Mouse (Mus musculus) embryonic facial prominence, embryonic 11.5 days (tissue): ENCODE data around the gene Tmem171. TPM values are rescaled to one million over a fixed set of nuclear protein-coding genes. Genes with fewer than 3 reads are reported as not detected.

Experiments
- ATAC-seq: fragments of 200-750 bp; cut with Nextera tagmentation; replicated peaks from 2 replicates; pipeline ENCODE4 v1.8.0; 2017; ENCODE audit warnings: low read depth; ENCODE audit not compliant: insufficient number of reproducible peaks, low FRiP score, low TSS enrichment
- DNase-seq: peaks from one replicate; pipeline ENCODE4 v3.0.0-alpha.2; 2015; ENCODE audit warnings: low spot score
- H3K27ac ChIP-seq: fragments of 300-500 bp; sonication (generic); replicated peaks from 2 replicates; pipeline ENCODE4 v1.5.1; 2014; ENCODE audit warnings: mild to moderate bottlenecking, low read depth, low read length, control low read depth
- H3K27me3 ChIP-seq: fragments of 300-500 bp; sonication (generic); 2 replicates; pipeline ENCODE4 v1.6.1; 2014; ENCODE audit warnings: mild to moderate bottlenecking, low read length, moderate library complexity, mixed read lengths; ENCODE audit not compliant: control insufficient read depth, insufficient read depth
- H3K36me3 ChIP-seq: fragments of 300-500 bp; sonication (generic); replicated peaks from 2 replicates; pipeline ENCODE4 v1.6.1; 2014; ENCODE audit warnings: low read depth, mild to moderate bottlenecking, low read length, moderate library complexity, mixed read lengths; ENCODE audit not compliant: control insufficient read depth, insufficient read depth
- H3K4me1 ChIP-seq: fragments of 300-500 bp; sonication (generic); 2 replicates; pipeline ENCODE4 v1.6.1; 2014; ENCODE audit warnings: low read length, mixed read lengths; ENCODE audit not compliant: control insufficient read depth, insufficient read depth
- H3K4me2 ChIP-seq: fragments of 300-500 bp; sonication (generic); 2 replicates; pipeline ENCODE4 v1.6.1; 2014; ENCODE audit warnings: low read depth, mild to moderate bottlenecking, control low read depth, low read length, moderate library complexity
- H3K4me3 ChIP-seq: fragments of 300-500 bp; sonication (generic); 2 replicates; pipeline ENCODE4 v1.5.1; 2014; ENCODE audit warnings: low read depth, low read length, control low read depth
- H3K9ac ChIP-seq: fragments of 300-500 bp; sonication (generic); replicated peaks from 2 replicates; pipeline ENCODE4 v1.6.1; 2014; ENCODE audit warnings: mild to moderate bottlenecking, control low read depth, low read length
- H3K9me3 ChIP-seq: fragments of 300-500 bp; sonication (generic); replicated peaks from 2 replicates; pipeline ENCODE4 v1.6.1; 2016; ENCODE audit warnings: mild to moderate bottlenecking, low read length, inconsistent platforms, mixed read lengths; ENCODE audit not compliant: control insufficient read depth
- WGBS: fragments of 180-500 bp; shearing (Covaris S2); extraction: QIAGEN DNeasy Blood & Tissue Kit; methylation state at CpG from one replicate; pipeline ENCODE4 v1.1.7; 2014; 5-methylcytosine and 5-hydroxymethylcytosine counted together
- polyA plus RNA-seq: library from polyadenylated mRNA; unstranded; fragments of >200 nt; fragmentation: Nextera tagmentation; extraction: Ambion mirVana; gene quantifications from 2 replicates; pipeline ENCODE4 v1.2.1, GENCODE M21; 2014

Tmem171 gene
- polyA plus RNA-seq: not detected in 2 replicates

DNA sequence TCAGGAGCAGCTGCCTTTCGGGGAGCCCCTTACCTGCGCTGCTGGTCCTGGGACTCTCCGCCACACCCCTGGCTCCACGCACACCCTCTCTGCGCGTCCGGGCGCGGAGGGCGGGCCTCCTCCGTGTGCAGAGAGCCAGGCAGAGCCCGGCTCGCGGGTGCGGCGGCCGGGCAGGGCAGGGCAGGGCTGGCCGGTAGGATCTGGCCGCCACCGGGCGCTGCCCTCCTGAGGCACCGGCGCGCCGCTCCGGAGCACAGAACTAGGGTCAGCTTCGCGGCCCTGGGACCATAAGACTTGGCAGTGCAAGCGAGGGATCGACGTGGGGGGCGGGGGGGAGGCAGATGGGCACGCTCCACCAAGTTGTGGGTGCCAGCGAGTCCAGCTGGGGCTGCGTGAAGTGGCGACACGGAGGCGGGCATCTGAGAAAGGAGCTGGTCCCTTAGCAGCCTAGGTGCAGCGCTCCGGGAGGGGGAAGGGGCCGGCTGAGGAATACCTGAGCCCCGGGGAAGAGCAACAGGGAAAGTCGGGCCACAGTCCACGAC, at the start of gene Tmem171:
Tmem171 (minus strand) TSS at position 62 of the 542 bp plus-strand sequence.
- ATAC-seq (peak; percentile 56; the same call in 1 of the 2 replicates), DNase-seq (no peak)
- Histone ChIP-seq H3K4me1 (no peaks in the 10 kb centered on the region), H3K27me3 (peaks cover 9% of the 10 kb centered on the region; the same call in 1 of the 2 replicates), H3K9ac (peak within 1 kb of the TSS; percentile 61), H3K4me2 (peak within 1 kb of the TSS; percentile 81), H3K27ac (no peak within 1 kb of the TSS), H3K9me3 (no peaks in the 10 kb centered on the region), H3K36me3 (no peaks in the 10 kb centered on the region), H3K4me3 (peak within 1 kb of the TSS; percentile 36)
- WGBS: 4% methylated on average over 44 of the region's 44 CpGs

GRCm38 (mm10) chr13:98743829-98744228, 49.2 kb upstream of the Tmem171 start:
- Histone ChIP-seq H3K9me3 (no peaks in the 10 kb centered on the region), H3K27ac (no peak overlapping the region), H3K27me3 (no peaks in the 10 kb centered on the region), H3K4me2 (no peak overlapping the region), H3K4me3 (no peak overlapping the region), H3K9ac (no peak overlapping the region), H3K36me3 (peaks cover 6% of the 10 kb centered on the region), H3K4me1 (no peaks in the 10 kb centered on the region)
- ATAC-seq (no peak), DNase-seq (no peak)

- Histone ChIP-seq H3K4me3 (no peak overlapping the region), H3K4me1 (no peaks in the 10 kb centered on the region), H3K4me2 (no peak overlapping the region), H3K36me3 (peaks cover 6% of the 10 kb centered on the region), H3K9me3 (no peaks in the 10 kb centered on the region), H3K9ac (no peak overlapping the region), H3K27ac (no peak overlapping the region), H3K27me3 (no peaks in the 10 kb centered on the region)
- ATAC-seq (no peak), DNase-seq (no peak)
- 88% methylated on average over 6 of the region's 6 CpGs for WGBS
Measured at GRCm38 (mm10) chr13:98743214-98743613, 48.6 kb upstream of the Tmem171 start.

GRCm38 (mm10) chr13:98738213-98738612, 43.6 kb upstream of the Tmem171 start:
- WGBS: 91% methylated on average over 2 of the region's 2 CpGs
- no peaks in the 10 kb centered on the region for H3K27me3 ChIP-seq
- no peak overlapping the region for H3K9ac ChIP-seq
- no peak overlapping the region for H3K27ac ChIP-seq
- H3K4me1 ChIP-seq: no peaks in the 10 kb centered on the region
- no peaks in the 10 kb centered on the region for H3K9me3 ChIP-seq
- ATAC-seq (no peak), DNase-seq (no peak)
- peaks cover 5% of the 10 kb centered on the region for H3K36me3 ChIP-seq
- H3K4me2 ChIP-seq: no peak overlapping the region
- no peak overlapping the region for H3K4me3 ChIP-seq

DNA sequence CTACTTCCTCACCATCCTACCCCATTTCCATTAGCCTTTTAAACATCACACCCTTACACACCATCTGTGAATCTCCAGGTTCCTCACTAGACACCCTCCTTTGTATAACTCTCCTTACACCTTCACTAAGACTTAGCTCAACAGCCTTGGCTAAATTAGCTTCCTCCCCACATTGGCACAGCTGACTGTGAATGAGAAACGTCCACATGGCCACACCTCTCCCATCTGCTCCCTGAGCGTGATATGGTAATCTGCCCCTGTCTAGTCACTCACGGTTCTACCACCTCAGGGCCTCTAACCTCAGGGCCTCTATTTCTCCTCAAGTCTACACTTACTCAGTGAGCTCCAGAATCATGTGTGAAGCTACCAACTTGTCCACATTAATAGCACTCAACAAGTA, 38.7 kb upstream of the Tmem171 start:
- no peak for DNase-seq
- Histone ChIP-seq H3K27ac (no peak overlapping the region), H3K4me3 (no peak overlapping the region), H3K9ac (no peak overlapping the region), H3K4me1 (no peaks in the 10 kb centered on the region), H3K27me3 (no peaks in the 10 kb centered on the region), H3K36me3 (peaks cover 7% of the 10 kb centered on the region), H3K4me2 (no peak overlapping the region), H3K9me3 (no peaks in the 10 kb centered on the region)
- ATAC-seq: no peak
- 69% methylated on average over 3 of the region's 3 CpGs for WGBS

GRCm38 (mm10) chr13:98729271-98730062, 34.8 kb upstream of the Tmem171 start:
- Histone ChIP-seq H3K4me2 (no peak overlapping the region), H3K9me3 (no peaks in the 10 kb centered on the region), H3K36me3 (peaks cover 10% of the 10 kb centered on the region), H3K9ac (no peak overlapping the region), H3K4me1 (no peaks in the 10 kb centered on the region), H3K27me3 (no peaks in the 10 kb centered on the region), H3K27ac (no peak overlapping the region), H3K4me3 (no peak overlapping the region)
- WGBS: 84% methylated on average over 1 of the region's 1 CpGs
- DNase-seq (peak; percentile 47), ATAC-seq (no peak)

GRCm38 (mm10) chr13:98726494-98726893, 31.9 kb upstream of the Tmem171 start:
- DNase-seq (peak; percentile 48), ATAC-seq (no peak)
- H3K36me3 ChIP-seq: peaks cover 6% of the 10 kb centered on the region; the same call in 1 of the 2 replicates
- H3K9ac ChIP-seq: no peak overlapping the region
- no peak overlapping the region for H3K4me3 ChIP-seq
- WGBS: 62% methylated on average over 4 of the region's 4 CpGs
- no peaks in the 10 kb centered on the region for H3K27me3 ChIP-seq
- H3K4me2 ChIP-seq: no peak overlapping the region
- no peak overlapping the region for H3K27ac ChIP-seq
- no peaks in the 10 kb centered on the region for H3K4me1 ChIP-seq
- no peaks in the 10 kb centered on the region for H3K9me3 ChIP-seq

GRCm38 (mm10) chr13:98723430-98723829, 28.8 kb upstream of the Tmem171 start:
- 83% methylated on average over 1 of the region's 1 CpGs for WGBS
- Histone ChIP-seq H3K4me1 (no peaks in the 10 kb centered on the region), H3K36me3 (0 out of 2 replicates have a peak, but pooled peaks cover 3% of the 10 kb centered on the region), H3K9me3 (no peaks in the 10 kb centered on the region), H3K4me3 (no peak overlapping the region), H3K27ac (no peak overlapping the region), H3K9ac (no peak overlapping the region), H3K27me3 (no peaks in the 10 kb centered on the region), H3K4me2 (no peak overlapping the region)
- ATAC-seq (no peak), DNase-seq (no peak)
